Mouse (Mus musculus): ENCODE data around the gene Usp8. TPM values are rescaled to one million over a fixed set of nuclear protein-coding genes. Genes with fewer than 3 reads are reported as not detected.
A peak's percentile ranks its signal among the peaks of the same experiment; 100 is the strongest.

The Usp8 gene
- total RNA-seq (2021), result 10 to 100 TPM; 51.3 to 55.4 TPM
- long read RNA-seq, full-length matches to known transcripts, result 66 of 83 reads
- long read RNA-seq, partial matches to known transcripts, result 5 of 83 reads
- long read RNA-seq, other reads (novel, unspliced or antisense), result 12 of 83 reads

GRCm38 (mm10) chr2:126706759-126707437 lies at the start of gene Usp8:
Gene Usp8, plus strand, starts transcription at chr2:126707328.
- DNase-seq (ENCODE audit: low spot score in 2 of 2), result peak; percentile 98 to 99

GRCm38 (mm10) chr2:126663481-126663880 lies 43.6 kb upstream of the Usp8 start:
- DNase-seq (ENCODE audit: low spot score in 2 of 2), result peak in 1 of 2 experiments; percentile 46

GRCm38 (mm10) chr2:126665984-126666383 lies 41.1 kb upstream of the Usp8 start:
- no peak for DNase-seq (ENCODE audit: low spot score in 2 of 2)

GRCm38 (mm10) chr2:126668621-126669252 lies 38.4 kb upstream of the Usp8 start:
- no peak for DNase-seq (ENCODE audit: low spot score in 2 of 2)

- no peak for DNase-seq (ENCODE audit: low spot score in 2 of 2)
Observed at GRCm38 (mm10) chr2:126673317-126674242, 33.5 kb upstream of the Usp8 start.

- DNase-seq (ENCODE audit: low spot score in 2 of 2), result peak; percentile 16 to 22
Observed at GRCm38 (mm10) chr2:126674441-126675168, 32.5 kb upstream of the Usp8 start.

GRCm38 (mm10) chr2:126675169-126676121 lies 31.7 kb upstream of the Usp8 start:
- peak; percentile 86 to 90 for DNase-seq (ENCODE audit: low spot score in 2 of 2)

- DNase-seq (ENCODE audit: low spot score in 2 of 2), result no peak
Observed at GRCm38 (mm10) chr2:126676122-126676515, 31.0 kb upstream of the Usp8 start, which contains the start of gene Gabpb1. Gene Gabpb1, minus strand, starts transcription at chr2:126676337.

- no peak for DNase-seq (ENCODE audit: low spot score in 2 of 2)
Observed at GRCm38 (mm10) chr2:126677366-126677765, 29.8 kb upstream of the Usp8 start.

GRCm38 (mm10) chr2:126682333-126682732 lies 24.8 kb upstream of the Usp8 start:
- no peak for DNase-seq (ENCODE audit: low spot score in 2 of 2)

GRCm38 (mm10) chr2:126682937-126683336 lies 24.2 kb upstream of the Usp8 start:
- DNase-seq (ENCODE audit: low spot score in 2 of 2), result no peak

GRCm38 (mm10) chr2:126691290-126691689 lies 15.8 kb upstream of the Usp8 start:
- no peak for DNase-seq (ENCODE audit: low spot score in 2 of 2)

- DNase-seq (ENCODE audit: low spot score in 2 of 2), result no peak
Observed at GRCm38 (mm10) chr2:126695285-126695684, 11.8 kb upstream of the Usp8 start.

GRCm38 (mm10) chr2:126707438-126707779 lies 281 bp downstream of the Usp8 start:
- DNase-seq (ENCODE audit: low spot score in 2 of 2), result no peak

- DNase-seq (ENCODE audit: low spot score in 2 of 2), result no peak
Observed at GRCm38 (mm10) chr2:126708361-126708760, 1.2 kb downstream of the Usp8 start.

- DNase-seq (ENCODE audit: low spot score in 2 of 2), result no peak
Observed at GRCm38 (mm10) chr2:126712526-126712925, 5.4 kb downstream of the Usp8 start.

- DNase-seq (ENCODE audit: low spot score in 2 of 2), result no peak
Observed at GRCm38 (mm10) chr2:126712950-126713349, 5.8 kb downstream of the Usp8 start.

GRCm38 (mm10) chr2:126729207-126729606 lies 22.1 kb downstream of the Usp8 start:
- DNase-seq (ENCODE audit: low spot score in 2 of 2), result no peak

- no peak for DNase-seq (ENCODE audit: low spot score in 2 of 2)
Observed at GRCm38 (mm10) chr2:126730502-126730901, 23.4 kb downstream of the Usp8 start.
